In genomic region chr8:85408053-85408505, GRCm38 (mm10) we compare ENCODE assay signal across 8 mouse cellular contexts. TPM values are rescaled to one million over a fixed set of nuclear protein-coding genes. Genes with fewer than 3 reads are reported as not detected.
A peak's percentile ranks its signal among the peaks of the same experiment; 100 is the strongest.
DNase-seq lines count a peak whose midpoint lies in the region; ATAC-seq and TF ChIP-seq lines count a peak whose summit lies in the region.

No protein-coding gene starts in this region.

- POLR2A ChIA-PET in Patski (lab: Charles Lee) = no interaction called here

- 49% methylated on average over 7 of the region's 7 CpGs for WGBS in heart, adult 2 months
- WGBS in heart, embryonic 11.5 days (ENCODE audit: insufficient replicate concordance) = 53% methylated on average over 7 of the region's 7 CpGs
- WGBS in midbrain, embryonic 11.5 days = 76% methylated on average over 7 of the region's 7 CpGs

- H3K9ac ChIP-seq in heart, adult 2 months (ENCODE audit: low read depth, low read length) = no peak overlapping the region
- H3K9ac ChIP-seq in heart, embryonic 11.5 days (ENCODE audit: low read depth, low read length) = no peak overlapping the region
- H3K9ac ChIP-seq in midbrain, embryonic 11.5 days (ENCODE audit: low read length) = no peak overlapping the region

- no peaks in the 10 kb centered on the region for H3K79me2 ChIP-seq in heart, adult 2 months (replicated peaks; ENCODE audit: control insufficient read depth, insufficient read depth, low read length)

- H3K4me1 ChIP-seq in heart, adult 2 months (ENCODE audit: control insufficient read depth, insufficient read depth, low read length) = peaks cover 4% of the 10 kb centered on the region
- peaks cover 9% of the 10 kb centered on the region for H3K4me1 ChIP-seq in heart, embryonic 11.5 days (ENCODE audit: control insufficient read depth, insufficient read depth, low read length)
- H3K4me1 ChIP-seq in midbrain, embryonic 11.5 days (ENCODE audit: control insufficient read depth, insufficient read depth, low read length) = peaks cover 2% of the 10 kb centered on the region; the same call in 1 of the 2 replicates

- no peak for DNase-seq in heart, adult 2 months
- peak; percentile 70 for DNase-seq in A20 (ENCODE audit: low read depth, low spot score)
- no peak for DNase-seq in Patski (ENCODE audit: low read depth, low spot score)
- peak; percentile 27 to 30 for DNase-seq in heart, adult 9 months (ENCODE audit: low spot score in 2 of 2)
- peak; percentile 48 to 62 for DNase-seq in left cerebral cortex, postnatal 14 days (ENCODE audit: low spot score in 2 of 2)
- peak; percentile 55 for DNase-seq in retina, embryonic 14.5 days (ENCODE audit: low spot score)
- no peak for DNase-seq in midbrain, embryonic 11.5 days (ENCODE audit: low spot score, missing footprints)

- CTCF ChIA-PET in Patski (lab: Charles Lee) = interaction anchor here (0.9 to 1.9 kb wide), 3 partner anchors 53 to 104 kb away, joined by 3 to 5 read pairs (median 4); no protein-coding TSS in a partner anchor

- intact Hi-C loops in heart, adult 2 months (cut with DNase I) = no loop called here
- intact Hi-C loops in left cerebral cortex, postnatal 14 days (cut with DNase I) = loop anchor here (5.0 kb wide), 1 partner anchor 96 kb away; no protein-coding TSS in a partner anchor

- no peaks in the 10 kb centered on the region for H3K9me3 ChIP-seq in heart, embryonic 11.5 days (replicated peaks; ENCODE audit: control insufficient read depth, low read length)
- no peaks in the 10 kb centered on the region for H3K9me3 ChIP-seq in midbrain, embryonic 11.5 days (ENCODE audit: control insufficient read depth, low read length)

- H3K27me3 ChIP-seq in heart, adult 2 months (ENCODE audit: control insufficient read depth, insufficient read depth, low read length) = no peaks in the 10 kb centered on the region
- H3K27me3 ChIP-seq in heart, embryonic 11.5 days (ENCODE audit: control insufficient read depth, insufficient read depth, low read length) = no peaks in the 10 kb centered on the region
- H3K27me3 ChIP-seq in Patski = no peaks in the 10 kb centered on the region
- H3K27me3 ChIP-seq in midbrain, embryonic 11.5 days (ENCODE audit: control insufficient read depth, insufficient read depth, low read length) = no peaks in the 10 kb centered on the region

- TF ChIP-seq POLR2A in heart, adult 2 months (IDR thresholded peaks at IDR 0.05; ENCODE audit: insufficient read depth, low read depth, low read length) = no peak

- ATAC-seq in heart, embryonic 11.5 days (replicated peaks; ENCODE audit: insufficient number of reproducible peaks, low FRiP score, low TSS enrichment) = no peak
- peak; percentile 35 for ATAC-seq in Patski
- no peak for ATAC-seq in midbrain, embryonic 11.5 days (ENCODE audit: low FRiP score)

- no peak for TF ChIP-seq EP300 in heart, adult 2 months (IDR thresholded peaks at IDR 0.05; ENCODE audit: insufficient read depth, low read depth, low read length)

- no peak overlapping the region for H3K27ac ChIP-seq in heart, adult 2 months
- no peak overlapping the region for H3K27ac ChIP-seq in heart, embryonic 11.5 days (ENCODE audit: low read depth, low read length)
- no peak overlapping the region for H3K27ac ChIP-seq in midbrain, embryonic 11.5 days (ENCODE audit: low read depth, low read length)

- no peak overlapping the region for H3K4me3 ChIP-seq in heart, adult 2 months
- H3K4me3 ChIP-seq in heart, embryonic 11.5 days (ENCODE audit: low read depth, low read length) = no peak overlapping the region
- H3K4me3 ChIP-seq in midbrain, embryonic 11.5 days (ENCODE audit: low read depth, low read length) = no peak overlapping the region

- peaks cover 2% of the 10 kb centered on the region for H3K36me3 ChIP-seq in heart, adult 2 months (ENCODE audit: control insufficient read depth, insufficient read depth, low read length)
- H3K36me3 ChIP-seq in heart, embryonic 11.5 days (ENCODE audit: control insufficient read depth, insufficient read depth, low read length) = no peaks in the 10 kb centered on the region
- 0 out of 2 replicates have a peak, but pooled peaks cover 2% of the 10 kb centered on the region for H3K36me3 ChIP-seq in midbrain, embryonic 11.5 days (ENCODE audit: control insufficient read depth, insufficient read depth, low read length)

- peak; percentile 68 for TF ChIP-seq CTCF in heart, adult 2 months (IDR thresholded peaks at IDR 0.05)
- peak; percentile 58 for TF ChIP-seq CTCF in Patski (IDR thresholded peaks at IDR 0.05)

- H3K4me2 ChIP-seq in heart, embryonic 11.5 days = no peak overlapping the region
- H3K4me2 ChIP-seq in midbrain, embryonic 11.5 days = no peak overlapping the region

- in situ Hi-C loops in Patski (cut with MboI; ENCODE audit: low pct_unique_long_range_greater_than_20kb) = no loop called here

RNA-seq across cellular contexts. Expression of gene Mylk3, which starts 21.9 kb away (rescaled TPM):
- 100 to 1,000 TPM; 422 to 470 TPM for total RNA-seq in heart, adult 2 months (2021)
- 180 and 297 TPM in 2 replicates for polyA plus RNA-seq in heart, adult 2 months (2012; rRNA removed)
- polyA plus RNA-seq in heart, embryonic 11.5 days (2014; fragmentation: Nextera tagmentation; extraction: Ambion mirVana) = 167 and 212 TPM in 2 replicates
- polyA plus RNA-seq in Patski (2021) = not detected
- total RNA-seq in left cerebral cortex, postnatal 14 days (2021) = 1 to 10 TPM; 1.9 to 3.5 TPM
- polyA plus RNA-seq in midbrain, embryonic 11.5 days (2014; fragmentation: Nextera tagmentation; extraction: Ambion mirVana) = 1.7 and 2.1 TPM in 2 replicates

RNA-seq across cellular contexts. Expression of gene 4921524J17Rik, which starts 24.6 kb away (rescaled TPM):
- 10 to 100 TPM; 18.3 to 22.5 TPM for total RNA-seq in heart, adult 2 months (2021)
- 8.1 and 11.4 TPM in 2 replicates for polyA plus RNA-seq in heart, adult 2 months (2012; rRNA removed)
- 67.0 and 73.8 TPM in 2 replicates for polyA plus RNA-seq in heart, embryonic 11.5 days (2014; fragmentation: Nextera tagmentation; extraction: Ambion mirVana)
- 25.1 TPM for polyA plus RNA-seq in Patski (2021)
- total RNA-seq in left cerebral cortex, postnatal 14 days (2021) = 10 to 100 TPM; 14.9 to 17.6 TPM
- polyA plus RNA-seq in midbrain, embryonic 11.5 days (2014; fragmentation: Nextera tagmentation; extraction: Ambion mirVana) = 43.8 and 48.9 TPM in 2 replicates

Comparison
In these comparisons a context has a peak if more than half of its experiments do, and no peak if none do; other contexts are left out.
1. DNase-seq: peak in A20 (single experiment), heart, adult 9 months (2 of 2), left cerebral cortex, postnatal 14 days (2 of 2) and retina, embryonic 14.5 days (single experiment); none in heart, adult 2 months (0 of 2), Patski (single experiment) and midbrain, embryonic 11.5 days (single experiment).
2. RNA of gene Mylk3, which starts 21.9 kb away (polyA plus RNA-seq): 180 to 297 TPM in heart, adult 2 months and 167 to 212 TPM in heart, embryonic 11.5 days; 1.7 to 2.1 TPM in midbrain, embryonic 11.5 days and not detected in Patski (single experiment); every median in the first group is over 10 times any median in the second.